Mouse (Mus musculus): ENCODE results near the gene Cacna1s. TPM values are rescaled to one million over a fixed set of nuclear protein-coding genes. Genes with fewer than 3 reads are reported as not detected.
A peak's percentile ranks its signal among the peaks of the same experiment; 100 is the strongest.

The Cacna1s gene
- total RNA-seq, 2 experiments from 2014 or later, result 1.5 to 1.7 TPM

DNA sequence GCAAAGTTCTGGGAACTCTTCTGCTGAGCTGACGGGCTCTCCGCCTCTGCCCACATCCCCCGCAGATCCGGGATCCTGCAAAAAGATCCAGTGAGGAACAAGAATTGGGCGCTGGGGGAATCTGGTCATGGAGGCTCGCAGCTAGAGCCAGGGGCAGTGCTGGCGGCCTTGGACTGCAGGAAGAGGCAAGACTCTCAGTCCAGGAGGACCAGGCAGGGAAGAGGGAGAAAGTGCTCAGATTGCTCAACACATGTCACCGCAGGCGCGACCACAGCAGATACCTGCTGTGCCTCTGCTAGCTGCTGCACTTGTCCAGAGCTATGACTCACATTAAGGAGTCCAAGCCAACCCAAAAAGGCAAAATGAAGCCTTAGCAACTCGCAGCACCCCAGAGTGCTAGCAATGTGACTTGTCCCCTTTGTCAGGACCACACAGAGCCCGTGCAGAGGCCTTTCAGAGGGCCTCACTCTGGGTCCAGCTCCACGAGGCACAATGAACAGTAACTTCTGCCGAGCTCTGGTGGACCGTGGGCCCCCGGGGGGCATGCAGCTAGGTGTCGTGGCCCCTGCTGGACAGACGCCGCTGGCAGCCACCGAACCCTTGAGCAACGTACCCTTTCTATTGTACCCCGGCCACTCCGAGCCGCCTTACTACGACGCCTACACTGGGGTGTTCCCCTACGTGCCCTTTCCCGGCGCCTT is 2.1 kb upstream of the Cacna1s start, which contains the start of gene Ascl5:
Gene Ascl5 (plus strand): TSS at position 493 of the 701 bp plus-strand sequence.
- peak in 1 of 2 experiments; percentile 59 for DNase-seq (ENCODE audit: low spot score in 2 of 2)

- peak in 1 of 2 experiments; percentile 40 for DNase-seq (ENCODE audit: low spot score in 2 of 2)
Observed at GRCm38 (mm10) chr1:136051013-136051315, 1.6 kb upstream of the Cacna1s start.

- peak; percentile 81 to 82 for DNase-seq (ENCODE audit: low spot score in 2 of 2)
Observed at GRCm38 (mm10) chr1:136051465-136051864, 1.1 kb upstream of the Cacna1s start.

- DNase-seq (ENCODE audit: low spot score in 2 of 2), result peak; percentile 62 to 72
Observed at GRCm38 (mm10) chr1:136055771-136056170, 3.2 kb downstream of the Cacna1s start.

- DNase-seq (ENCODE audit: low spot score in 2 of 2), result no peak
Observed at GRCm38 (mm10) chr1:136058594-136058993, 6.0 kb downstream of the Cacna1s start.

GRCm38 (mm10) chr1:136061041-136061789 is 8.7 kb downstream of the Cacna1s start:
- DNase-seq (ENCODE audit: low spot score in 2 of 2), result peak; percentile 85 to 88

DNA sequence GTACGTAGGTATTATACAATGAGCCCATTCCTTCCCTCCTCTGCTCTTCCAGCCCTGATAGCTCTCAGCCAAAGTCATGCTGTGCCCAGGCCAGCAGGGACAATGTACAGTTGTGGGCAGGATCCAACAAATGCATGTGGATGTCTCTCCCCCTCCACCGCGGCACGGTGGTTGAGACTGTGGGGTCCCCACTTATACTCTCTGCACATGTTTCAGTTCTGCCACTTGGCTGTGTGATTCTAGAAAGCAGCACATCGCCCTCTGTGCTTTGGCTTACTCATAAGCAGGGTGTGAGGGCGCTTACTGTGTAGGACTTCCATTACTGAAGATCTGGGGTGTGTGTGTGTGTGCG is 9.2 kb downstream of the Cacna1s start:
- no peak for DNase-seq (ENCODE audit: low spot score in 2 of 2)

GRCm38 (mm10) chr1:136063991-136064390 is 11.4 kb downstream of the Cacna1s start:
- peak in 1 of 2 experiments; percentile 55 for DNase-seq (ENCODE audit: low spot score in 2 of 2)

DNA sequence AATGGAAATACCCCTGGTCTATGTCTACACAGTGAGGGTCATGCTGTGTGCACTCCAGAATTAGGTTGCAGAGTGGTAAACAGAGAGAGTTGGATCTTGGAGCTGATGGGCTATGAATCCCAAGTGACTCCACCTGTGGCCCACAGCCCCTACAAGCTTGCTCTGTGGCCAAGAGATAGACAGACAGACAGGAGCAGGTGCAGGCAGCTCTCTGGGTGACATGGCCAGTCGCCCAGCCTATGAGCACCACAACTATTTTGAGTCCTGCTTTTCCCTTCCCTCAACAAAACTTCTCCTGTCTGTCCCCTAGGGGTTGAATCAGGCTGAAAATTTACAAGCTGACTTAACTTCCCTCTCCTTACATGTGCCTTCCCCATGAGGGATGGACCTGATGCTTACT is 14.1 kb downstream of the Cacna1s start:
- DNase-seq (ENCODE audit: low spot score in 2 of 2), result no peak

- no peak for DNase-seq (ENCODE audit: low spot score in 2 of 2)
Observed at GRCm38 (mm10) chr1:136067579-136067978, 15.0 kb downstream of the Cacna1s start.

DNA sequence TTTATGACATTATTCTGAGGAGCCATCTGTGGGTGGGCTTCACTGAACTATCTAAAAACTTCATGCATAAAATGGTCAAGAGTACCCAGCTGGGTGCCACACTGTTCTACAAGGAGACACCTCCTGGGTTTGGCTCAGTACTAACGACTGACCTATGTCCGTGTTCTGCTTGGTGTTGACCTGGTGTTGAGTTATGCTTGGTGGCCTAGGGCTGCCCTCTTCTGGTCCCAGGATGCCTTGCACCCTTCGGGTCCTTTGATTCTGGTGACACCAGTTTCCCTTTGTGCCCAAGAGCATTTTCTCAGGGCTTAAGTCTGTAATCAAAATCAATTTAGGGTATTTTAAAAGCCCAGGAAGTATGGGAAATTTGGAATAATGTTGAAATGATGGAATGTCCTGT is 23.5 kb downstream of the Cacna1s start:
- DNase-seq (ENCODE audit: low spot score in 2 of 2), result peak in 1 of 2 experiments; percentile 51

DNA sequence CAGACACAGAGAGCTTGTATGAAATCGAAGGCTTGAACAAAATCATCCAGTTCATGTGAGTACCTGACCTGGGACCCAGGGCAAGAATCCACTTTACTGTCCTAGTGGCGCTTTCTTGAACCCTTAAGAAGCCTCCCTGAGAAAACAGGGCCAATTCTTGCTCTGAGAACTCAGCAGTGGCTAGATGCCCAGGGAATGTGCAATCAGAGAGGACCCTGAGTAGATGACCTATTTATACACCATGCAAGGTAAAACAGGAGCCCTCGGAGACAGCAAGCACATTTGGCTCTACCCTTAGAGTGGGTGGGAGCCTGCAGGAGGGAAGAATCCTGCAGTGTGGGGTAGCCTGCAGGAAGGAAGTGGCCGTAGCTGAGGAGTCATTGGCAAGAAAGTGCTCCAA is 25.1 kb downstream of the Cacna1s start:
- DNase-seq (ENCODE audit: low spot score in 2 of 2), result no peak

DNA sequence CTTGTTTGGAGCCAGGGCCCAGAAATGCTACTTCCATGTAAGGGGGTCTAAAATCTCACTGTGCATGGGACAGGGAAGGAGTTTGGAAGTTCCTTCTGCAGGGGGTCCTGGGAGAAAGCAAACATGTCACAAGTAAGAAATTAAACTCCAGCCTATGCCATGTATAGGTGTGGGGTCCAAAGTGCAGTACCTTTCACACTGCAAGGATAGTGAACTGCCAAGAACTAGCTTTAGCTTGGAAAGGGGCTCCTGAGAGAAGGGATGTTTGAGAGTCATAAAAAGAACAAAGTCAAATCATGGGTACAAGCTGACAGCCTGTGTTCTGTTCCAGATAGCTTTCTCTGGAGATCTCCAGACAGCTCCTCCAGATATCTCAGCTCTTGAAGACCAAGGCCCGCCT is 28.6 kb downstream of the Cacna1s start:
- no peak for DNase-seq (ENCODE audit: low spot score in 2 of 2)

DNA sequence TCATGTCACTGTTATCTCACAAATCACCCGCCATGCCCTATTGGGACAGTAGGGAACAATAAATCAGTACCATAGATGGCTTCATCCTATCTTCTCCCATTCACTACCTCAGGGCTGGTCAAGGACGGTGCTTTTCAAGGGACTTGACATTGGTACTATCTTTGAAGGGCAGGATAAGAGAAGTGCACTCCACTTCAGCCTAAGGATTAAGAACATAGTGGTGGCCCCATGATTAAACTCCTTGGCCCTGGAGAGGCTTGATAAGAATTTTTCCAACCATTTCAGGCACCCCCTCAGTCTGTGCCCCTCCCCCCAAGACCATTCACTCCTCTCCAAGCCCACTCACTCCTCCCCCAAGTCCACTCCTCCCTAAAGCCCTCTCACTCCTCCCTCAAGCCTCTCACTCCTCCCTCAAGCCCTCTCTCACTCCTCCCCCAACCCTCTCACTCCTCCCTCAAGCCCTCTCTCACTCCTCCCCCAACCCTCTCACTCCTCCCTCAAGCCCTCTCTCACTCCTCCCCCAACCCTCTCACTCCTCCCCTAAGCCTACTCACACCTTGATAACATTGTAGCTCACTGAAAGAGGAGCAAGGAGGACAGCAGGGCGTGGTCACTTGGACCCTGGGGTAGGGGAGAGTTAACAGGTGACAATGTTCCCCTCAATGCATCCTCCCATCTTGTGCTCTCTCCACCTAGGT is 33.6 kb downstream of the Cacna1s start:
- DNase-seq (ENCODE audit: low spot score in 2 of 2), result no peak

- DNase-seq (ENCODE audit: low spot score in 2 of 2), result peak in 1 of 2 experiments; percentile 36
Observed at GRCm38 (mm10) chr1:136089368-136090165, 37.0 kb downstream of the Cacna1s start.

- no peak for DNase-seq (ENCODE audit: low spot score in 2 of 2)
Observed at GRCm38 (mm10) chr1:136093726-136094125, 41.2 kb downstream of the Cacna1s start.

DNA sequence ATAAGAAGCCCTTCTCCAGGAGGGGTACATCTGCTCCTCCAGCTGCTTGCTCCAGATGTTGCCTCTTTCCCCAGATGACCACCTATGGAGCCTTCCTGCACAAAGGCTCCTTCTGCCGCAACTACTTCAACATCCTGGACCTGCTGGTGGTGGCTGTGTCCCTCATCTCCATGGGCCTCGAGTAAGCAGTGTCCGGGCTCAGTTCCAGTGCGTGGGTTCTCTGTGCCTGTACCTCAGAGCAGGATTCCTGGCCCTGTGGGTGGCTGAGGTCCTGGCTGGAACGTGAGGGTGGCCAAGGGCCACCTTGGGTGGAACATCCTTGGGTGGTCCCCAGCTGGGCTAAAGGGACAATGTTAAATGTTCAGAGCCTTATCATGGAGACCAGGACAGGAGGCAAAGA is 42.3 kb downstream of the Cacna1s start:
- DNase-seq (ENCODE audit: low spot score in 2 of 2), result no peak

GRCm38 (mm10) chr1:136102094-136102493 is 49.5 kb downstream of the Cacna1s start:
- DNase-seq (ENCODE audit: low spot score in 2 of 2), result no peak

DNA sequence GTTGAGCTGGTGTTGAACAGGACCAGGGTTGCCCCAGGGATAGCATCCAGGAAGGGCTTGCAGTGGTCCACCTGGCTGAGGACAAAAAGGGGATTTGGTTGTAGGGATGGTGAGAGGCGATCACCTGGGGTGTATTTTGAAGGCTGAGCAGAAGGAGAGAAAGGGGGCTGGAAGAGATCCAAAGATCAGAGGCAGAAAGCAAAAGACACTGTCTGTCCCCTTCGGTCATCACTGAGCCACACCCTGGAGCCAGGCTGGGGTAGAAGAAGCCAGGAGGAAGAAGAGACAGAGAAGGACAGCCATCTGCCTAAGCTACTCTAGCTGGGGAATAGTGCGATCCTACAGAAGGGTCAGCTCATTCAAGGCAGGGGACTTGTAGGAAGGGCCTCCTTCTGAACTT is 50.0 kb downstream of the Cacna1s start:
- DNase-seq (ENCODE audit: low spot score in 2 of 2), result no peak

DNA sequence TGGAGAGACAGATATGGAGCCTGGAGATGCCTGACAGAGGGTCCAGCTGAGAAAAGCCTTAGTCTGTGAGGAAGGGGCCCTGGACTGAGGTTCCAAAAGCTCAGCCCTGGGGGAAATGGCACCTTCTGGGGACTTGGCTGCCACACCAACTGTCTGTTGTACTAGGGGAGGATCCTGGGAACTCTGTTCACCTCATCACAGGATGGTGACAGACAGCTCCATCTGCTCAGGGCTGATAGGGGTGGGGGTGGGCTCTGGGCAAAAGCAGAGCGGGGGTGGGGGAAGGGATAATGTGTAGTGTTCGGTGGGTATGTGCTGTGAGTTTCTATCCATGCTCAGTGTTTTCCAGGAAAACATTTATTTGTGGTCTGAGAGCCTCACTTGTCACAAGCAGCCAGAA is 50.4 kb downstream of the Cacna1s start:
- DNase-seq (ENCODE audit: low spot score in 2 of 2), result no peak

GRCm38 (mm10) chr1:136103696-136104095 is 51.1 kb downstream of the Cacna1s start:
- no peak for DNase-seq (ENCODE audit: low spot score in 2 of 2)

All from left cerebral cortex, adult 18-20 months (tissue).